8 mouse cellular contexts compared by ENCODE assay signal in genomic region chr11:78791582-78791981, GRCm38 (mm10). TPM values are rescaled to one million over a fixed set of nuclear protein-coding genes. Genes with fewer than 3 reads are reported as not detected.
DNase-seq lines count a peak whose midpoint lies in the region; ATAC-seq lines count a peak whose summit lies in the region.

No protein-coding gene starts in this region.

- ATAC-seq in granulocyte monocyte progenitor cell, adult 5-6 weeks (replicated peaks; ENCODE audit: poor library complexity, severe bottlenecking), result peak; percentile 74
- peak; percentile 70 for ATAC-seq in megakaryocyte, adult 5-6 weeks (ENCODE audit: poor library complexity, severe bottlenecking)

- peak; percentile 53 for DNase-seq in layer of hippocampus, adult 11-12 months (ENCODE audit: low spot score)
- DNase-seq in layer of hippocampus, adult 9-10 months (ENCODE audit: low spot score), result no peak
- peak; percentile 63 for DNase-seq in brain, adult 2 months (ENCODE audit: low read depth, low spot score)
- DNase-seq in kidney, postnatal 14 days, result peak; percentile 91
- peak; percentile 19 to 56 for DNase-seq in urinary bladder, adult 18-20 months (ENCODE audit: low spot score in 2 of 2)
- DNase-seq in c-Kit-positive CD71-positive TER-119-positive erythroid progenitor cells, embryonic 14.5 days (ENCODE audit: low spot score), result no peak

RNA-seq across cellular contexts. Expression of gene Lyrm9, which starts 34.8 kb away (rescaled TPM):
- total RNA-seq in granulocyte monocyte progenitor cell, adult 5-6 weeks (2014; fragmentation: Nextera tagmentation), result 14.3 and 16.8 TPM in 2 replicates
- total RNA-seq in granulocyte monocyte progenitor cell, adult 5-6 weeks (2017), result 45.2 and 102 TPM in 2 replicates
- total RNA-seq in megakaryocyte, adult 5-6 weeks (2015), result 1.4 and 6.4 TPM in 2 replicates
- total RNA-seq in megakaryocyte, adult 5-6 weeks (2017), result 29.1 and 31.6 TPM in 2 replicates

RNA-seq across cellular contexts. Expression of gene Ccnq, which starts 40.1 kb away (rescaled TPM):
- total RNA-seq in granulocyte monocyte progenitor cell, adult 5-6 weeks (2014; fragmentation: Nextera tagmentation), result 22.9 and 32.1 TPM in 2 replicates
- 24.1 and 29.5 TPM in 2 replicates for total RNA-seq in granulocyte monocyte progenitor cell, adult 5-6 weeks (2017)
- 21.3 and 25.6 TPM in 2 replicates for total RNA-seq in megakaryocyte, adult 5-6 weeks (2015)
- 15.1 and 22.5 TPM in 2 replicates for total RNA-seq in megakaryocyte, adult 5-6 weeks (2017)

Comparison
In these comparisons a context has a peak if more than half of its experiments do, and no peak if none do; other contexts are left out.
1. DNase-seq: peak in layer of hippocampus, adult 11-12 months (single experiment), brain, adult 2 months (single experiment), kidney, postnatal 14 days (single experiment) and urinary bladder, adult 18-20 months (2 of 2); none in layer of hippocampus, adult 9-10 months (single experiment) and c-Kit-positive CD71-positive TER-119-positive erythroid progenitor cells, embryonic 14.5 days (single experiment).